Mouse (Mus musculus) embryonic facial prominence, embryonic 15.5 days (tissue): ENCODE data around the gene Pacrg. TPM values are rescaled to one million over a fixed set of nuclear protein-coding genes. Genes with fewer than 3 reads are reported as not detected.

ENCODE experiments used
- ATAC-seq: fragments of 200-750 bp; cut with Nextera tagmentation; 2 replicates; pipeline ENCODE4 v1.8.0; 2017; ENCODE audit warnings: low read depth, moderate TSS enrichment; ENCODE audit not compliant: insufficient number of reproducible peaks, low FRiP score, low TSS enrichment
- H3K27ac ChIP-seq: fragments of 300-500 bp; sonication (generic); replicated peaks from 2 replicates; pipeline ENCODE4 v1.5.1; 2015; ENCODE audit warnings: mild to moderate bottlenecking, inconsistent platforms
- H3K27me3 ChIP-seq: fragments of 300-500 bp; sonication (generic); 2 replicates; pipeline ENCODE4 v1.6.1; 2015; ENCODE audit warnings: inconsistent platforms
- H3K36me3 ChIP-seq: fragments of 300-500 bp; sonication (generic); 2 replicates; pipeline ENCODE4 v1.6.1; 2015; ENCODE audit warnings: mild to moderate bottlenecking, inconsistent platforms
- H3K4me1 ChIP-seq: fragments of 300-500 bp; sonication (generic); 2 replicates; pipeline ENCODE4 v1.6.1; 2015; ENCODE audit warnings: inconsistent platforms
- H3K4me2 ChIP-seq: fragments of 300-500 bp; sonication (generic); replicated peaks from 2 replicates; pipeline ENCODE4 v1.6.1; 2015; ENCODE audit warnings: mild to moderate bottlenecking, inconsistent platforms
- H3K4me3 ChIP-seq: fragments of 300-500 bp; sonication (generic); replicated peaks from 2 replicates; pipeline ENCODE4 v1.5.1; 2015; ENCODE audit warnings: mild to moderate bottlenecking, inconsistent platforms
- H3K9ac ChIP-seq: fragments of 300-500 bp; sonication (generic); 2 replicates; pipeline ENCODE4 v1.6.1; 2015; ENCODE audit warnings: inconsistent platforms
- H3K9me3 ChIP-seq: fragments of 300-500 bp; sonication (generic); replicated peaks from 2 replicates; pipeline ENCODE4 v1.6.1; 2016; ENCODE audit warnings: inconsistent platforms
- WGBS: fragments of 180-500 bp; shearing (Covaris S2); methylation state at CpG from one replicate; pipeline ENCODE4 v1.1.7; 2015; 5-methylcytosine and 5-hydroxymethylcytosine counted together
- polyA plus RNA-seq: library from polyadenylated mRNA; unstranded; fragments of >200 nt; fragmentation: Nextera tagmentation; extraction: Ambion mirVana; gene quantifications from 2 replicates; pipeline ENCODE4 v1.2.1, GENCODE M21; 2015

Pacrg gene
- polyA plus RNA-seq, 1 experiment from 2014 or later = 5.4 TPM

- H3K9me3 ChIP-seq = no peaks in the 10 kb centered on the region
- no peak overlapping the region for H3K9ac ChIP-seq
- ATAC-seq = no peak
- WGBS = 36% methylated on average over 16 of the region's 16 CpGs
- H3K4me3 ChIP-seq = no peak overlapping the region
- no peak overlapping the region for H3K4me2 ChIP-seq
- H3K27ac ChIP-seq = no peak overlapping the region
- H3K4me1 ChIP-seq = peaks cover 4% of the 10 kb centered on the region; the same call in 1 of the 2 replicates
- no peaks in the 10 kb centered on the region for H3K27me3 ChIP-seq
- H3K36me3 ChIP-seq = no peaks in the 10 kb centered on the region
Measured at GRCm38 (mm10) chr17:10441501-10442111, 398.5 kb downstream of the Pacrg start.

GRCm38 (mm10) chr17:10440961-10441360 is 399.1 kb downstream of the Pacrg start:
- Histone ChIP-seq H3K4me1 (peaks cover 4% of the 10 kb centered on the region; the same call in 1 of the 2 replicates), H3K4me2 (no peak overlapping the region), H3K9me3 (no peaks in the 10 kb centered on the region), H3K27ac (no peak overlapping the region), H3K9ac (no peak overlapping the region), H3K36me3 (no peaks in the 10 kb centered on the region), H3K4me3 (no peak overlapping the region), H3K27me3 (no peaks in the 10 kb centered on the region)
- no peak for ATAC-seq
- whole genome bisulfite sequencing = 81% methylated on average over 3 of the region's 3 CpGs

GRCm38 (mm10) chr17:10439815-10440214 is 400.3 kb downstream of the Pacrg start:
- Histone ChIP-seq H3K4me1 (peaks cover 4% of the 10 kb centered on the region; the same call in 1 of the 2 replicates), H3K4me3 (no peak overlapping the region), H3K27ac (no peak overlapping the region), H3K9me3 (no peaks in the 10 kb centered on the region), H3K4me2 (no peak overlapping the region), H3K27me3 (no peaks in the 10 kb centered on the region), H3K9ac (no peak overlapping the region), H3K36me3 (no peaks in the 10 kb centered on the region)
- 54% methylated on average over 8 of the region's 8 CpGs for WGBS
- ATAC-seq = no peak

DNA sequence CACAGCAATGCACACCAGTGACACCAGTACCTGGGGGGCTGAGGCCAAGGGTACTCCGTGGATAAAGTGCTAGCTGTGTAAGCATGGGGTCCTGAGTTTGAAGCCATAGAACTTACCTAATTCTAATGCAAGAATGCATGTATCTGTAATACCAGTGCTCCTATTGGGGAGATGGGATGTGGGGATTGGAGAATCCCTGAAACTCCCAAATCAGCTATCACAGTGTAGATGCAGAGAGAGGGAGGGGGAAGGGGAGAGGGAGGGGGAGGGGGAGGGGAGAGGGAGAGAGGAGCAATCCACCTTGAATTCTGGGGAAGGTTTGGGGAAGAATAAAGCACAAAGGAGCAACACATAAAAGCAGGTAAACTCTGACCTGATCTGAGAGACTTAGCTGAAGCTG is 405.2 kb downstream of the Pacrg start:
- no peak for ATAC-seq
- 0 out of 2 replicates have a peak, but pooled peaks cover 2% of the 10 kb centered on the region for H3K4me1 ChIP-seq
- 48% methylated on average over 1 of the region's 1 CpGs for WGBS
- no peaks in the 10 kb centered on the region for H3K9me3 ChIP-seq
- no peaks in the 10 kb centered on the region for H3K36me3 ChIP-seq
- no peaks in the 10 kb centered on the region for H3K27me3 ChIP-seq
- no peak overlapping the region for H3K4me3 ChIP-seq
- H3K9ac ChIP-seq = no peak overlapping the region
- H3K4me2 ChIP-seq = no peak overlapping the region
- H3K27ac ChIP-seq = no peak overlapping the region

GRCm38 (mm10) chr17:10432525-10433180 is 407.5 kb downstream of the Pacrg start:
- Histone ChIP-seq H3K9ac (no peak overlapping the region), H3K36me3 (no peaks in the 10 kb centered on the region), H3K27ac (no peak overlapping the region), H3K4me2 (no peak overlapping the region), H3K4me1 (0 out of 2 replicates have a peak, but pooled peaks cover 2% of the 10 kb centered on the region), H3K4me3 (no peak overlapping the region), H3K9me3 (no peaks in the 10 kb centered on the region), H3K27me3 (no peaks in the 10 kb centered on the region)
- ATAC-seq = no peak
- WGBS = 87% methylated on average over 7 of the region's 7 CpGs

GRCm38 (mm10) chr17:10431849-10432524 is 408.1 kb downstream of the Pacrg start:
- WGBS = 38% methylated on average over 6 of the region's 6 CpGs
- H3K4me1 ChIP-seq = 0 out of 2 replicates have a peak, but pooled peaks cover 2% of the 10 kb centered on the region
- H3K4me2 ChIP-seq = no peak overlapping the region
- no peak overlapping the region for H3K27ac ChIP-seq
- ATAC-seq = no peak
- no peaks in the 10 kb centered on the region for H3K9me3 ChIP-seq
- H3K9ac ChIP-seq = no peak overlapping the region
- no peaks in the 10 kb centered on the region for H3K27me3 ChIP-seq
- no peak overlapping the region for H3K4me3 ChIP-seq
- H3K36me3 ChIP-seq = no peaks in the 10 kb centered on the region

DNA sequence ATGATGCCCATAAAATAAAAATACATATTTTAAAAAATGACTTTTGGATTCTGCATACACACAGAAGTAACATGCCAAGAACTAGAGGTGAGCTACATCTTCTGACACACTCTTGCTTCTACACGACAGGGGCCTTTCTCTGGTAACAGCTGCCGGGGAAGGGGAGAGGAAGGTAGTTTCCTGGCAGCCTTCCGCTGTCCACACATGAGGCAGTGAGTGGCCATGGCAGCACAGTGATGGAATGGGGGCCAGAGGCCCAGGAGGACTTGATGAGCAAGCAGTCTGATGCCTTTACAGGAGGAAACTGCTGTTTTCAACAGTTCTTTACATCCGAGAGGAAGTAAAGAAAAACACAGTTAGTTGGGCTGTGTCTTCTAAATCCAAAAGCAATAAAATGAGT is 409.3 kb downstream of the Pacrg start:
- no peaks in the 10 kb centered on the region for H3K9me3 ChIP-seq
- H3K4me2 ChIP-seq = no peak overlapping the region
- 79% methylated on average over 4 of the region's 4 CpGs for WGBS
- 0 out of 2 replicates have a peak, but pooled peaks cover 2% of the 10 kb centered on the region for H3K4me1 ChIP-seq
- no peak overlapping the region for H3K9ac ChIP-seq
- no peak overlapping the region for H3K4me3 ChIP-seq
- H3K36me3 ChIP-seq = no peaks in the 10 kb centered on the region
- H3K27ac ChIP-seq = no peak overlapping the region
- no peak for ATAC-seq
- no peaks in the 10 kb centered on the region for H3K27me3 ChIP-seq

DNA sequence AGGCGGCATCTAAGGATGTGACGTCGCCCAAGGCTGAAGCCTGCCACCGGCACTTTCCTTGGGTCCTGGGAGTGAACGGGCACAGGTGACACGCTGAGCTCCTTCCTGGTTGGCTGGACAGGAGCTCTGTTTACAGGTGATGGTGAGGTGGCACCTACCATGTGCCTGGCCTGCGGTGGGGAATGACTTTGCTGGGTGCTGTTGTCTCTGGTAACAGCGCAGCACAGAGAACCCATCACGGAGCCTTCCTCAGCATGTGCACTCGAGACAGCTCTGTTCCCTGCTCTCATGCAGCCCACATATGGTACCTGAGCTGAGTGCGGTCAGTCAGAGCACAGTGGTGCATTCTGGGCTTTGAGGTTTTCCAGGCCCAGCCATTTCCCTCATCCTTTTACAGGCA is 410.7 kb downstream of the Pacrg start:
- no peak overlapping the region for H3K4me3 ChIP-seq
- no peak for ATAC-seq
- no peaks in the 10 kb centered on the region for H3K27me3 ChIP-seq
- H3K36me3 ChIP-seq = no peaks in the 10 kb centered on the region
- H3K9ac ChIP-seq = no peak overlapping the region
- no peak overlapping the region for H3K27ac ChIP-seq
- H3K4me1 ChIP-seq = 0 out of 2 replicates have a peak, but pooled peaks cover 2% of the 10 kb centered on the region
- no peaks in the 10 kb centered on the region for H3K9me3 ChIP-seq
- no peak overlapping the region for H3K4me2 ChIP-seq
- 85% methylated on average over 11 of the region's 11 CpGs for WGBS

DNA sequence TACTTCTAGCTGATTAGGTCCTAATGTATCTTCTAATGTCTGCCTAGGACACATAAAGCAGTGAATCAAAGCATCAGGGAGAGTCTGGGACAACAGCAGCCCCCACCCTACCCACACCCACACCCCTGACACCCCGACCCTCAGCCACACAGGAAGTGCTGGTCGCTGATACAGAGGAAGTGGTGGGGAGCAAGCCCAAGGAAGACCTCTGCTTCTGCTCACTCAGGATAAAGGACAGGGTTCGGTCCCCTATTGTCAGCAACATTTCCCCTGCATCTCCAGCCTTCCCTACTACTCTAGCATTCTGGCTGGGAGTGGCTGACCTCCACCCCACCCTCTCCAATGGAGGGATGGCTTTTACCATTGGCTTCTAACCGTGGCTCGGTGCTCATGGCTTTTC is 414.8 kb downstream of the Pacrg start:
- no peaks in the 10 kb centered on the region for H3K27me3 ChIP-seq
- no peaks in the 10 kb centered on the region for H3K9me3 ChIP-seq
- no peak overlapping the region for H3K9ac ChIP-seq
- no peaks in the 10 kb centered on the region for H3K36me3 ChIP-seq
- no peak overlapping the region for H3K4me2 ChIP-seq
- ATAC-seq = no peak
- H3K27ac ChIP-seq = no peak overlapping the region
- H3K4me1 ChIP-seq = no peaks in the 10 kb centered on the region
- 69% methylated on average over 5 of the region's 5 CpGs for WGBS
- no peak overlapping the region for H3K4me3 ChIP-seq

DNA sequence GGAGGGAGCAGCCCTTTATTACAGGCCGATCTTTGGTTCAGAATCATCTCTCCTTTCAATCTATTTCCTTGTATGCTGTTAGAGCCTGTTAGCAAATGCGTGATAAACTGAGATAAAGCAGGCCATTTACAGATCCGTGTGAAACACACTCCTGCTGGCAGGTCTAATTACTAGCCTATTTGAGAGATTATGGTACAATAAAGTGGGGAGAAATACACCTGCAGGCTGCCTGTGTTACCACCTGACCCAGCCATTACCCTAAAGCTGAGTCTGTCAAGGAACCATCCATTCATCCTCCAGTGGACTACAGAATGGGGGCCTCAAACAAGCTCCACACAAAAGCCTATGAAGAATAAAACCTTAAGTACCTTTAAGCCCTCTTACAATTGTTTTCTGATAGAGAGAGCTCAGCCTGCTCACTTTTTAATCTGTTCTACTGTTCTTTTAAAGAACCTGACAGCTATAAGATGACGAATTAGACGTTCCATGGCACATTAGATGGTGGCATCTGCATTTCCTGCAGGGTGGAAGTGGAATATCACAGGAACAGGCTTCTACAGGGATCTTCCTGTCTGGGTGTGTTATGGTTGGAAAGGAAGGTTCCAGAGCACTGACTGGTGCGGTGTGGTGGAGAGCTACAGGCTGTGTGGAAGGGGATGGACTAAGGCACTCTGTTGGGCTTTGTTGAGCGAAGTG is 422.4 kb downstream of the Pacrg start:
- Histone ChIP-seq H3K36me3 (no peaks in the 10 kb centered on the region), H3K27ac (no peak overlapping the region), H3K4me1 (no peaks in the 10 kb centered on the region), H3K9me3 (no peaks in the 10 kb centered on the region), H3K4me2 (no peak overlapping the region), H3K27me3 (no peaks in the 10 kb centered on the region), H3K9ac (no peak overlapping the region), H3K4me3 (no peak overlapping the region)
- 73% methylated on average over 7 of the region's 7 CpGs for WGBS
- ATAC-seq = no peak

DNA sequence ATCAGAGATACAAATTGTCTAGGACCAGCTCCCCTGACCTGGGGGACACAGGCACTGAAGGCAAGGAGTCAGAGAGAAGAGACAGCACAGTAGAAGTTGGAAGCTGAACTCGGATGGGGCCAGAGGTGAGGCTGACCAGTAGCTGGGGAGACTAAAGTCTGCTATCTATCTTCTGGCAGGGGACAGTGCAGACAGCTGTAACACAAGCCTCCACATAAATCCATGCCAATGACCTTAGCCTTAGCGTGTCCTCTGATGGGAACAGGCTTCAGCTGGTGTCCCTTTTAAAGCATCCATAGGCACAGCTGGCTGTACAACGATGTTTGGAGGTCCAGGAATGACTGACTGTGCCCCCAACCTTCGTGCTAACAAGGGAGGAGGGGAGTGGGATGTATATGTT is 423.1 kb downstream of the Pacrg start:
- H3K27ac ChIP-seq = no peak overlapping the region

More for the DNA sequence above, 423.1 kb downstream of the Pacrg start:
- Histone ChIP-seq H3K4me1 (no peaks in the 10 kb centered on the region), H3K4me2 (no peak overlapping the region), H3K4me3 (no peak overlapping the region), H3K9ac (no peak overlapping the region), H3K9me3 (no peaks in the 10 kb centered on the region), H3K27me3 (no peaks in the 10 kb centered on the region), H3K36me3 (no peaks in the 10 kb centered on the region)
- ATAC-seq = no peak
- 58% methylated on average over 4 of the region's 4 CpGs for WGBS
